Mouse (Mus musculus) neural tube, embryonic 14.5 days (tissue): Measurements from ENCODE around the gene Agap1. TPM values are rescaled to one million over a fixed set of nuclear protein-coding genes. Genes with fewer than 3 reads are reported as not detected.
A peak's percentile ranks its signal among the peaks of the same experiment; 100 is the strongest.

Source experiments
- ATAC-seq: fragments of 200-750 bp; cut with Nextera tagmentation; 2 replicates; pipeline ENCODE4 v1.8.0; 2017; ENCODE audit warnings: low read depth, mild to moderate bottlenecking, moderate TSS enrichment, moderate library complexity
- H3K27ac ChIP-seq: fragments of 300-500 bp; sonication (generic); 2 replicates; pipeline ENCODE4 v1.5.1; 2014; ENCODE audit warnings: low read depth, mild to moderate bottlenecking, control low read depth, low read length, moderate library complexity, mixed read lengths
- H3K27me3 ChIP-seq: fragments of 300-500 bp; sonication (generic); 2 replicates; pipeline ENCODE4 v1.6.1; 2014; ENCODE audit warnings: low read length; ENCODE audit not compliant: control insufficient read depth, insufficient read depth
- H3K36me3 ChIP-seq: fragments of 300-500 bp; sonication (generic); 2 replicates; pipeline ENCODE4 v1.6.1; 2014; ENCODE audit warnings: low read length, mixed read lengths; ENCODE audit not compliant: control insufficient read depth, insufficient read depth
- H3K4me1 ChIP-seq: fragments of 300-500 bp; sonication (generic); 2 replicates; pipeline ENCODE4 v1.6.1; 2014; ENCODE audit warnings: low read length; ENCODE audit not compliant: control insufficient read depth, insufficient read depth
- H3K4me2 ChIP-seq: fragments of 300-500 bp; sonication (generic); 2 replicates; pipeline ENCODE4 v1.6.1; 2014; ENCODE audit warnings: mild to moderate bottlenecking, low read depth, low read length, control low read depth
- H3K4me3 ChIP-seq: fragments of 300-500 bp; sonication (generic); 2 replicates; pipeline ENCODE4 v1.5.1; 2014; ENCODE audit warnings: low read depth, low read length, control low read depth, mixed read lengths
- H3K9ac ChIP-seq: fragments of 300-500 bp; sonication (generic); replicated peaks from 2 replicates; pipeline ENCODE4 v1.6.1; 2014; ENCODE audit warnings: low read depth, mild to moderate bottlenecking, control low read depth, low read length, mixed read lengths
- H3K9me3 ChIP-seq: fragments of 300-500 bp; sonication (generic); 2 replicates; pipeline ENCODE4 v1.6.1; 2016; ENCODE audit warnings: low read length; ENCODE audit not compliant: control insufficient read depth
- WGBS: fragments of 180-500 bp; shearing (Covaris S2); extraction: QIAGEN DNeasy Blood & Tissue Kit; methylation state at CpG from one replicate; pipeline ENCODE4 v1.1.7; 2014; 5-methylcytosine and 5-hydroxymethylcytosine counted together
- polyA plus RNA-seq: library from polyadenylated mRNA; unstranded; fragments of >200 nt; fragmentation: Nextera tagmentation; extraction: Ambion mirVana; gene quantifications from 2 replicates; pipeline ENCODE4 v1.2.1, GENCODE M21; 2014

The Agap1 gene
- polyA plus RNA-seq, 1 experiment from 2014 or later = 76.4 TPM

- H3K27ac ChIP-seq = peak overlapping the region; percentile 36; the same call in 1 of the 2 replicates
- no peak overlapping the region for H3K9ac ChIP-seq
- H3K4me1 ChIP-seq = peaks cover 47% of the 10 kb centered on the region
- H3K36me3 ChIP-seq = no peaks in the 10 kb centered on the region
- no peak overlapping the region for H3K4me3 ChIP-seq
- 7% methylated on average over 6 of the region's 6 CpGs for WGBS
- H3K9me3 ChIP-seq = no peaks in the 10 kb centered on the region
- ATAC-seq = peak; percentile 61
- H3K27me3 ChIP-seq = no peaks in the 10 kb centered on the region
- H3K4me2 ChIP-seq = no peak overlapping the region
These were observed 87.9 kb downstream of the Agap1 start for GRCm38 (mm10) chr1:89542464-89542863.

GRCm38 (mm10) chr1:89543312-89543711 lies 88.7 kb downstream of the Agap1 start:
- WGBS = 84% methylated on average over 6 of the region's 6 CpGs
- no peak for ATAC-seq
- Histone ChIP-seq H3K4me3 (no peak overlapping the region), H3K9ac (no peak overlapping the region), H3K27ac (0 out of 2 replicates have a peak overlapping the region, but pooled peaks have one; percentile 36), H3K27me3 (no peaks in the 10 kb centered on the region), H3K4me2 (no peak overlapping the region), H3K36me3 (no peaks in the 10 kb centered on the region), H3K9me3 (no peaks in the 10 kb centered on the region), H3K4me1 (peaks cover 52% of the 10 kb centered on the region)

- Histone ChIP-seq H3K27ac (no peak overlapping the region), H3K9ac (no peak overlapping the region), H3K9me3 (no peaks in the 10 kb centered on the region), H3K4me3 (no peak overlapping the region), H3K4me1 (peaks cover 56% of the 10 kb centered on the region), H3K27me3 (no peaks in the 10 kb centered on the region), H3K4me2 (no peak overlapping the region), H3K36me3 (no peaks in the 10 kb centered on the region)
- 92% methylated on average over 4 of the region's 4 CpGs for WGBS
- no peak for ATAC-seq
These were observed 89.5 kb downstream of the Agap1 start for GRCm38 (mm10) chr1:89544094-89544493.

GRCm38 (mm10) chr1:89545099-89545498 lies 90.5 kb downstream of the Agap1 start:
- 65% methylated on average over 4 of the region's 4 CpGs for WGBS
- Histone ChIP-seq H3K4me3 (no peak overlapping the region), H3K27ac (no peak overlapping the region), H3K9me3 (no peaks in the 10 kb centered on the region), H3K4me1 (peaks cover 58% of the 10 kb centered on the region), H3K9ac (no peak overlapping the region), H3K4me2 (no peak overlapping the region), H3K27me3 (no peaks in the 10 kb centered on the region), H3K36me3 (no peaks in the 10 kb centered on the region)
- ATAC-seq = no peak

GRCm38 (mm10) chr1:89547525-89548504 lies 93.2 kb downstream of the Agap1 start:
- Histone ChIP-seq H3K27me3 (no peaks in the 10 kb centered on the region), H3K9ac (no peak overlapping the region), H3K9me3 (no peaks in the 10 kb centered on the region), H3K4me2 (no peak overlapping the region), H3K4me3 (no peak overlapping the region), H3K4me1 (peaks cover 48% of the 10 kb centered on the region), H3K36me3 (no peaks in the 10 kb centered on the region), H3K27ac (peak overlapping the region; percentile 58)
- WGBS = 38% methylated on average over 18 of the region's 18 CpGs
- no peak for ATAC-seq

- Histone ChIP-seq H3K27me3 (no peaks in the 10 kb centered on the region), H3K4me1 (peaks cover 41% of the 10 kb centered on the region), H3K9me3 (no peaks in the 10 kb centered on the region), H3K36me3 (no peaks in the 10 kb centered on the region), H3K27ac (peak overlapping the region; percentile 89), H3K9ac (peak overlapping the region; percentile 42; the same call in 1 of the 2 replicates), H3K4me2 (peak overlapping the region; percentile 35), H3K4me3 (no peak overlapping the region)
- WGBS = 10% methylated on average over 25 of the region's 25 CpGs
- peak; percentile 89 for ATAC-seq
These were observed 95.7 kb downstream of the Agap1 start for GRCm38 (mm10) chr1:89550061-89550869.

- H3K27me3 ChIP-seq = no peaks in the 10 kb centered on the region
- H3K36me3 ChIP-seq = no peaks in the 10 kb centered on the region
- no peak for ATAC-seq
- no peaks in the 10 kb centered on the region for H3K9me3 ChIP-seq
- H3K4me3 ChIP-seq = no peak overlapping the region
- no peak overlapping the region for H3K27ac ChIP-seq
- H3K4me1 ChIP-seq = peaks cover 36% of the 10 kb centered on the region
- 90% methylated on average over 1 of the region's 1 CpGs for WGBS
- H3K4me2 ChIP-seq = no peak overlapping the region
- H3K9ac ChIP-seq = no peak overlapping the region
These were observed 97.9 kb downstream of the Agap1 start for GRCm38 (mm10) chr1:89552470-89552869.

GRCm38 (mm10) chr1:89553791-89554190 lies 99.2 kb downstream of the Agap1 start:
- ATAC-seq = no peak
- Histone ChIP-seq H3K4me3 (no peak overlapping the region), H3K27ac (no peak overlapping the region), H3K4me2 (no peak overlapping the region), H3K4me1 (peaks cover 24% of the 10 kb centered on the region), H3K9me3 (no peaks in the 10 kb centered on the region), H3K27me3 (no peaks in the 10 kb centered on the region), H3K36me3 (no peaks in the 10 kb centered on the region), H3K9ac (no peak overlapping the region)
- 92% methylated on average over 3 of the region's 3 CpGs for WGBS
